Mouse (Mus musculus) c-Kit-positive CD71-positive TER-119-negative erythroid progenitor cells, embryonic 14.5 days (primary cell): Measurements from ENCODE around the gene Chpf.
A peak's percentile ranks its signal among the peaks of the same experiment; 100 is the strongest.

Experiments used
- DNase-seq: peaks from one replicate; pipeline ENCODE4 v3.0.0-alpha.2; 2013; ENCODE audit warnings: low read depth

Chpf gene

DNA sequence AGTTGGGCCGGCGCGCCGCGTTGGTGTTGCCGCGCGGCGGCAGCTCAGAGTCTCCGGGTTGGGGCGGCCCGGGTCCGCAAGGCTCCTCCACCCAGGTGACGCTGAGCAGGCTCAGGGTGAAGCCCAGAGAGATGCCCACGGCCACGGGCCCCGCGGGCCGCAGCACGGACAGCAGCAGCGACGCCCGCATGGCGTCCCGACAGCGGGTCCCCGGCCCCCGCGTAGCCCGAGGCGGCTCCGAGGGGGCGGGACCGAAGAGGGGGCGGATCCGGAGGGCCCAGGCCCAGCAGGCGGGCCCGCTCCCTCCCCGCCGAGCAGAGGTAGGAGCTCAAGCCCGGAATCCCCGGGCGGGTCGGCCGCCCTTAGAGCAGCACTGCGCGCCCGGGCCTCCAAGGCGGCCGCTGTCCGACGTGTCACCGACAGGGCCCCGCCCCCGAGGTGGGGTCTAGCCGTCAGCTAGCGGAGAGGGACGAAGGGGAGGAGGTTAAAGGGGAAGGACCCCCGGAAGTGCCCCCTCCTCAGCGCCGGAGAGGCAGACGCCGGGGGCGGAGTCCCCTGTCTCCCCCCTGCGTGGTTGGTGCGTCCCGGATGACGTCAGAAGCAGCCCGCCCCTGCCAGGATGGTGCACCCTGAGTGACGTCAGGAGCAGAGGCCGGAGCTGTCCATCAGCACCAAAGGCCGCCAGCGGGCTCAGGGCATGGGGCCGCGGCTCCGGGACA is at the start of gene Chpf, which contains the start of gene Tmem198:
Chpf (minus strand) TSS at position 392 of the 719 bp plus-strand sequence.
Tmem198 (plus strand) TSS at position 617 of the 719 bp plus-strand sequence.
- DNase-seq = peak; percentile 88

DNA sequence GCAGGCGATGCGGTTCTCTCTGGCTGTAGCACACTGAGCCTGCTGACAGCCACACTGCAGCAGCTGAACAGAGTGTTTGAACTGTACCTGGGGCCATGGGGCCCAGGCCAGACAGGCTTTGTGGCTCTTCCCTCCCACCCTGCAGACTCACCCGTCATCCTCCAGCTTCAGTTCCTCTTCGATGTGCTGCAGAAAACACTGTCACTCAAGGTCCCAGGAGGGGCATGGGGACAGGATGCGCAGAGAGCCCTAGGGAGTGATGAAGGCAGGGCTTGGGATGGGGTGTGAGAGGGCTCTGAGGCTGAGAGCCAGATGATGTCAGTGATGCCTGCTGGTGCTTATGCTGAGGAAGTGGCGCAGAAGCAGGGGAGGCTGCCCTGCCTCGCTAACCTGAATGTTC is 45.6 kb upstream of the Chpf start:
- no peak for DNase-seq

DNA sequence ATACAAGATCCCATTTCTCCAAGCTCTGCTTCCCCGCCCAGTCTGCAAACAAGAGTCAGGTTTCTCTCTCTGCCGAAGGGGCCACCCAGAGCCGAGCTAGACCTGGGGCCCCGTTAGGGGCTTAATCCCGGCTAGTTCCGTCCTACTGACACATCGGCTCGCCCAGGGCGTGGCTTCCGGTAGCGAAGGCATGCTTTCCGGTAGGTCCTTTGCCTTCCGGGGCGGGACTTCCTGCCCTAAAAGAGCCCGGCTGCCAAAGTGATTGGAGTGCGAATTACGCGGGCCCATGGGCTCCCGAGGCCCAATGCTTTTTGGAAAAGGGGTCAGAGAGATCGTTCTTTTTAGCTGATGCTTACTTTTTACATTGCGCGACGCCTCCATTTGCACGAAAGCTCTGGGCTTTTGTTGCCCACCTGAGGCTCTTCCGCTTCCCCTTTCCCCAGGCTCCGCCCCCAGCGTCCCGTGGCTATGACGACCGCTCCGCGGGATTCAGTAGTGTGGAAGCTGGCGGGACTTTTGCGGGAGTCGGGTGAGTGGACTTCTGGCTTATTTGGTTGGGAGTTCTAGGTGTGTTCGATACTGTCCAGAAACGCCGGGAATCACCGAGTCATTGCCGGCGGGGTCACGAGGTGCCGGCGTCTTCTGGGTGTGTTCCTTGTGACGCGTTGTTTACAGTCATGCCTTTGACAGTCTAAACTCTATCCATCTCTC is 42.4 kb upstream of the Chpf start, which contains the start of gene Stk11ip:
Stk11ip (plus strand) TSS at position 209 of the 711 bp plus-strand sequence.
- peak; percentile 95 for DNase-seq

DNA sequence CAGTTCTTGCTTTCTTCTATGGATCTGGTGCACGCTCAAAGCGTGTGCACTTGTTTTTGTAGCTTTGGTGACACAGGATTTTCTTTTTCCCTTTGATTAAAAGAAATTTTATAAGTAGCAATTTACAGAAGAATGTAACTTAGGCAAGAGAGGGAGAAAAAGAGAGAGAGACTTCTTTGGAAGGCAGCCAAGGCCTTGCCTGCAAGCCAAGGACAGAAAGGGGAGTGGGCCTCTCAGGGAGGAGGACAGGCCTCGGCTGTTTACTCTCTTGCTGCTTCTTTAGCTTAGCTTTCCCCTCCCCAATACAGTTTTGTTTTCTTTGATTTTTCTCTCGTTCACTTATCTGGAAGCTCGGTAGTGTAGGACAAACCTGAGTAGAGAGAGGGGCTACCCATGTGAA is 40.5 kb upstream of the Chpf start:
- DNase-seq = no peak

DNA sequence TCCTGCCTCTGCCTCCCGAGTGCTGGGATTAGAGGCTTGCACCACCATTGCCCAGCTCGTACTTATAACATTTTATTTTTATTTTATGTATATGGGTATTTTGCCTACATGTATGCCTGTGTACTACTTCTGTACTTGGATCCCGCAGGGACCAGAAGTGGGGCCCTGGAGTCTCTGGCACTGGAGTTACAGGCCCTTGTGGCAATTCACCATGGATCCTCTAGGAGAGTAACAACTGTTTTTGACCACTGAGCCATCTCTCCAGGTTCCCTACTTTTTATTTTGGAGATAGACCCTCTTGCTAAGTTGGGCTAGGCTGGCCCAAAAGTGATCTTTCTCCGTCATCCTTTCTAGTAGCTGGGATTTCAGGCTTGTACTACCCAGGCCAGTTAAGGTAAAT is 39.3 kb upstream of the Chpf start:
- no peak for DNase-seq

DNA sequence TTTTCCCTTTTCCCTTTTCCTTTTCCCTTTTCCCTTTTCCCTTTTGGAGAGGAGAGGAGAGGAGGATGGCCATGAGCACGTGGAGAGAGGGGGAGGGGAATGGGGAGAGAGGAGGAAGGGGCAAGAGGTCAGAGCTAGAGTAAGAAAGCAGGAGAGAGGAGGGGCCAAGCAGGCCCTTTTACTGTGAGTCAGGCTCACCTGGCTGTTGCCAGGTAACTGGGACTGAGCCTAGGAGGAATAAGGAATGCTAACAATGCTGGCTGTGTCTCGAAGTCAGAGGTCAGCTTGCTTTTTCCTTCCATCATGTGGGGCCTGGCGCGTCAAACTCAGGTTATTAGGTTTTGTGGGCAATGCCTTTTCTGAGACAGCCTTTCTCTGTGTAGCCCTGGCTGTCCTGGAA is 38.9 kb upstream of the Chpf start:
- no peak for DNase-seq

DNA sequence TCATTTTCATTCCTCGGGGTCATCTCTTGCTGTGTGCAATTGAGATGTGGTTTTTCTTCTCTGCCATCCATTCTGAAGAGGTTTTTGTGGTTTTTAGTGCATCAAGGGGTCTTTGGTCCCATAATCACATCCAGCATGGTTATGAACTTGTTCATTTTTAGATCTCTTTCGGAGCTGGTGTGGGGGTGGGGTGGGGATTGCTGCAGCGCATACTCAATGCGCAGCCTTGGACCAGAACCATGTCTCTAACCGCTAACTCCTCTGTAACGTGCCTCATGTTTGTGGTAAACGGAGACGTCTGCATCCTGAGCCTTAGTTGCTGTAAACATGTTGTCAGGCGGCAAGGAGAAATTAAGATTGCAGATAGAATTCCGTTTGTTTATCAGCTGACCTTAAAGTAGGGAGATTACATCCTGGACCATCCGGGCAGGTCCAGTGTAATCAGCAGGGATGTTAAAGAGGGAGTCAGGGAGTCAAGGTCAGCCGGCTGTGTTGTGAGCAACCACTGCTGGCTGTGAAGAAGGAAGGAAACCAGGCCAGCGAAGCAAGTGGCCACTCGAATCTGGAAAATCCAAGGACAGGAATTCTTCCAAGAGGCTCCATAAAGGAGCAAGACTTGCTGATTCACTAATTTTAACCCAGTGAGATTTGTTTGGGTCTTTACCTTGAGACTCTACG is 37.7 kb upstream of the Chpf start:
- no peak for DNase-seq

DNA sequence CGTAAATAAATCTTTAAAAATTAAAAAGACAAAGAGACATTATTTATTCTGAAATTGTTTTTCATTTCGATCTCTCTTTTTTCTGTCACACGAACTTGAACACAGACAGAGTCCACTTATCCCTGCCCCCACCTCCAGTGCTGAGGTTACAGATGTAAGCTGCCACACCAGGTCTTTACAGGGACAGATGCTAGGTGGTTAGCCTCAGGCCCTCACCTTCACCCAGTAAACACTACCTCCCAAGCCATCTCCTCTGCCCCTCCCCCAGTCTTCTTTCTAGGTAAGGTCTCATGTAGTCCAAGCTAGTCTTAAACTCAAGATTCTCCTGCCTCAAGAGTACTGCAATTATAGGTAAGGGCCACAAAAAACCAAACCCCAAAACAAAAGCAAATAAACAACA is 33.4 kb upstream of the Chpf start:
- DNase-seq = no peak

DNA sequence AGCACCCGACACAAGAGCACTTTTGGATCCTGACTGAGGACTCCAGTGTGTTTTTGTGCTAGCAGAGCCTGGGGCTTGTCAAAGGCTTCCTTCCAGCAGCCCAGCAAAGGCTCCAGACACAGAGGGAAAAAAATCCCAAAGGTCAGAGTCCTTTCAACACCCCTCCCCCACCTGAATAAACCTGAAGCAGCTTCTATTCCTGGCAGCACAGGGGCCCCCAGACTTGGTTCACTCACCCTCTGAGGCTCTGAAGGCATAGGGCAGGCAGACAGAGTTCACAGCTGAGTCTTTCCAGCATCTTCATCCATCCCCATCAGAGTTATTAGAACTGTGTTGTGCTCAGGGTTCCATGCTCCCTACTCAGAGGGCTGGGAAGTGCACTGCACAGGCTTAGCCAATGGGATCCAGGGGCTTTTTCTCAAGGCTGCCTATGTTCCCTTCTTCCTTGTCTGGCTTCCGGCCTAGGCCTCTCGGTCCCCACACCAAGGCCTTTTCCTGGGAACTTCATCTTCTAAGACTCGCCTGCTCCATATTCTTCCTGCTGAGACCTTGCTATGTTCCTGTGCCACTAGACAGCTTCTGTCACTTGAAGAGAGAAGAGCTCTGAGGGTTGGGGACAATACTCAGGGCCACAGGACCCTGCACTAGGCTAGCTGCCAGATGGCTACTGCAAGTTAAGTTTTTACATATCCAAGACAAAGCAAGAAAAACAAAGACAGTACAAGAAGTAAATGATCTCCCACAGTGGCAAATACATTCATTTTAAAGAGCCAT is 32.5 kb upstream of the Chpf start:
- no peak for DNase-seq

DNA sequence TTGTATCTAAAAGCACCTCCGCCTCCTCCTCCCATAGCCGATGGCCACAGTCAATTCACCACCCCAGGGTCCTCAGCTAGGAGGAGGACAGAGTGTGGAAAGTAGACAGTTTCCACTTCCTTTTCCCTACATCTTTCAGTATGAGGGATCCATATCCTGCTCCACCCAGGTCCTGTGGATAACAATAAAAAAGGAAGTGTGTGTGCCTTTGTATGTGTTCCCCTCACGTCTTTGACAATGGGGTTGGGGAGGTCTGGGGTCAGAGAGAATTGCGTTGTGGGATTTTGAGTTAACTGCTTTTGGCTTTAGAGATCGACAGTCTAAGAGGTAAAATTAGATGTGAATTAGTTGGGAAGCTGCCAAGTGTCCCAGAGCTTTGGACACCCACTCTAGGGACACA is 31.0 kb upstream of the Chpf start:
- no peak for DNase-seq

DNA sequence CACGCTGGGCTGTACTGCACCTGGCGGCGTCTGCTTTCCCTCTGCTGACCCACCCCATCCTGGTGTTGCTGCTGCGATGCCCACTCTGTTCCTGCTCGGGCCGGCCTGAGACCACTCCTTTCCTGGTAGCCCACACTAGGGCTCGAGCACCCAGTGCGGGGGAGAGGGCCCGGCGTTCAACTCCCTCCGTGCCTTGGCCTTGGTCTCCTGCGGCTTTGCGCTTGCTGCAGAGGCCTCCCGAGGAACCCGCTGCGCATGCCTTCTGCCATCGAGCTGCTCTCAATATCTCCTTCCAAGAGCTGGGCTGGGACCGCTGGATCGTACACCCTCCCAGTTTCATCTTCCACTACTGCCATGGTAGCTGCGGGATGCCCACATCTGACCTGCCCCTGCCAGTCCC is 30.5 kb upstream of the Chpf start:
- no peak for DNase-seq

DNA sequence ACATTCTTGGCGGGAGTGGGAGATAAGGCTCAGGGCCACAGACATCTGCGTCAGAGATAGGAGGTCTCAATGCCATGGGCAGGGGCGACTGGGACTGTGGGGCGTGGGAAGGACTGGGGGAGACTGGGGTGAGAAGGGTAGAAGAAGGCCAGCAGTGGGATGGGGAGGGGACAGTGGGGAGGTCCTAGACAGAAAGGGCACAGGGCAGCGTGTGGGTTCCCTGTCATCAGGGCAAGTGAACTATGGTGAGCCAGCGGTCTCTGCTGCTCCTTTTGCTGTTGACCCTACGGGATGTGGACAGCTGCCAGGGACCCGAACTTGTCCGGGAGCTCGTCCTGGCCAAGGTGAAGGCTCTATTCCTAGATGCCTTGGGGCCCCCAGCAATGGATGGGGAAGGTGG is 27.9 kb upstream of the Chpf start, which contains the start of gene Inha:
Inha (plus strand) TSS at position 72 of the 400 bp plus-strand sequence.
- no peak for DNase-seq

DNA sequence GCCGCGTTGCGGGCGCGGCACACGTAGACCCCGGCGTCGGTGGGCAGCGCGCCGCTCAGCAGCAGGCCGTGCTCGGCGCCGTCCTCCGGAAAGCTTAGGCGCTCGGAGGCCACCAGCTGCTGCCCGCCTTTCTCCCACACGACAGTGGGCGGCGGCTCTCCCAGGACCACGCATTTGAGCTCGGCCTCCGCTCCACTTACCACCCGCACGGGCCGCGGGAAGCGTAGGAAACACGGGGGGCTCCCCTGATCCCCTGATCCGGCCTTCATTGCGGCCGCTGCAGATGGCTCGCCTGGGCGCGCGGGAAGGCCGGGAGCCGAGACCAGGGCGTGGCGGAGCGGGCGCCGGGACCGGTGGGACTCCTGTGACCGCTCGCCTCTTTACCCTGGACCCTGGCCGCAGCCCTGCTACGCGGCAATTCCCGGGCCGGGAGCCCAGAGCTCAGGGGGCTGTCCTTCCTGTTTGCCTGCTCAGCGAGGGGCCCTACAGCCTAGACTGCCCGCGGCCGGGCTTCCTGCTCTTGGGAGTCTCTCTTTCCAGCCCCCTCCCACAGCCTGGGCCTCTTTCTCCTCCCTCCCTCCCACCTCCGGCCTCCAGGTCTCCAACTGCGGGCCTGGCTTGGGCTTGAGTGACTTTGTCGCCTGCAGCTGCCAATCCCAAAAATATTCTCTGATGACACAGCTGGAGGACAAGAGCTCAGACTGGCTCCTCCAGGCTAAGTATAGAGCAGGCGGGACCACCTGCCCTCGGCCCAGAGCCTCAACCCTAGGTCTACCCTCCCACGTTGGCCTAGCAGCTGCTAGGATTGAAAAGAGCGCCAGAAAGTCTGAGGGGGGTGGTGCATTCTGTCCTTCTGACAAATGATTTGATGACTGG is 27.1 kb upstream of the Chpf start, which contains the start of gene Obsl1:
Obsl1 (minus strand) TSS at position 497 of the 876 bp plus-strand sequence.
- DNase-seq = no peak

DNA sequence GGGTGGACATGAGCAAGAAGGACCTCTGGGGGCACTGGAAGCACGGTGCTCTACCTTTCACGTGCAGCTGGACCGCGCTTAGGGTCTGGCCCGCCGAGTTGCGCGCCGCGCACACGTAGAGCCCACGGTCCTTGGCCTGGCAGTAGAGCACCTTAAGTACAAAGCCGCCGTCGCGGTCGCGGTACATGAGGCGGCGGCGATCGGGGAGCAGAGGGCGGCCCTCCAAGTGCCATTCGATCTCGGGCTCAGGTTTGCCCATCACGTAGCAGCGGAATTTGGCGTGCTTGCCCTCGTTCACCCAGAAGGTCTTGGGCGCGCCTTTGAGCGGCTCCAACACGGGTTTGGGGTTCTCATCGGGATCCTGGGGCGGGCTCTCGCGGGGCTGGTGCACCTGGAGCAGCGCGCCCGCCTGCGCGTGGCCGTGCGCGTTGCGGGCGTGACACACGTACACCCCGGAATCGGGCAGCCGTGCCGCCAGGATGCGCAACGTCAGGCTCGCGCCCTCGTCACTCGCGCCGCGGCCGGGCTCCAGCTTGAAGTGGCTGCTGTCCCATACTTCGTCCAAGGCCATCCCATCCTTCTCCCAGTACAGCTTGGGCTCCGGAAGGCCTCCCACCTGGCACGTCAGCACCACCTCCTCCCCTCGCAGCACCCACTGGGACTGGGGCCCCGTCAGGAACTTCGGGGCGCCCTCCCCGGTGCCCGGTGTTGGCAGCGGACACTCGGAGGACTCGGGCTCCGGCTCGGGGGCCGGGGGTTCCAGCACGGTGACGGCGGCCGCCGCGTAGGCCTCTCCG is 26.2 kb upstream of the Chpf start:
- no peak for DNase-seq

DNA sequence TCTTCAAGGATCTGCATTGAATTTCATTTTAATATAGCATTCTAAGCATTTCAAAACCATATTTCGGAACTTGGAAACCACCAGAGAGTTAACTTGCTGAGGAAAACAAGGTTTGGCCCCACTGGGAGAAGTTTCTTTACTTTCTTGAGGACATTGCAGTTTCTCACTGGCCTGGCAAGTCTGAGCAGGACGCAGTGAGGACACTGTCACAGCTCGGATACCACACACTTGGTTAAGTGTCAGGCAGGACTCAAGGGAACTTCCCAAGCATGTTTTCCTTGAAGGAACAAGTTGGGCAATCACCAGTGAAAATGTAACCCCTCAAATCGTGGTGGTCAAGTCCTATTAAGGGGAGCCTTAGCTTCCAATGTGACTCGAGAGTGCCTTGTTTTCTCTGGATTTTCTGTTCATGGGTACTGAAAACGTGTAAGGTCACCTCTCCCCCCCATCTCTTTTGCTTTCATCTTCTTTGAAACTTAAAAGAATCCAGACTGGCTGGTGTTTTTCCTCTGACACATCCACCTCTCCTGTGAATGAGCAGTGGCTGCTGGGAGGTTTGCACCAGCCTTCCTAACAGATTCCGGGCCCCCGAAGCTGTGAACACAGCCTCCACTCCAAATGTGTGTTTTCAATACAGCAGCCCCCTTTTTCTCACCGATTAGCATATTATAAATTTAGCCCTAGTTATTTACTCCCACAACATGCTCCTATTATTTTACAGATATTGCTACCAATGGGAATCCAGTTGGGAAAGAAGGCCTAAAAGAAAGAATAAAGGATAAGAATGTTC is 25.3 kb upstream of the Chpf start:
- no peak for DNase-seq

DNA sequence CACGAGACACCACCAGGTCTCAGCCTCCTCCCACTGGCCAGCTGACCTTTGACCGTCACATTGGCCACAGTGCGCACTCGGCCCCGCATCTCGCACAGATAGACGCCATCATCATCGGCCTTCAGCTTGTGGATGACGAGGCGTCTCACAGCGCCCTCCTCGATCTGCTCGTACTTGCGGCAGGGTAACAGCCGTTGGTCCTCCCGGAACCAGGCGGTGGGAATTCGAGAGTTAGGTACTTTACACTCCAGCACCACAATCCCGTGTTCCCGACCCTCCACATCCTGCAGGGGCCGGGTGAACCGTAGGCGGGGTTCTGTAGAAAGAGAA is 24.5 kb upstream of the Chpf start:
- DNase-seq = no peak

DNA sequence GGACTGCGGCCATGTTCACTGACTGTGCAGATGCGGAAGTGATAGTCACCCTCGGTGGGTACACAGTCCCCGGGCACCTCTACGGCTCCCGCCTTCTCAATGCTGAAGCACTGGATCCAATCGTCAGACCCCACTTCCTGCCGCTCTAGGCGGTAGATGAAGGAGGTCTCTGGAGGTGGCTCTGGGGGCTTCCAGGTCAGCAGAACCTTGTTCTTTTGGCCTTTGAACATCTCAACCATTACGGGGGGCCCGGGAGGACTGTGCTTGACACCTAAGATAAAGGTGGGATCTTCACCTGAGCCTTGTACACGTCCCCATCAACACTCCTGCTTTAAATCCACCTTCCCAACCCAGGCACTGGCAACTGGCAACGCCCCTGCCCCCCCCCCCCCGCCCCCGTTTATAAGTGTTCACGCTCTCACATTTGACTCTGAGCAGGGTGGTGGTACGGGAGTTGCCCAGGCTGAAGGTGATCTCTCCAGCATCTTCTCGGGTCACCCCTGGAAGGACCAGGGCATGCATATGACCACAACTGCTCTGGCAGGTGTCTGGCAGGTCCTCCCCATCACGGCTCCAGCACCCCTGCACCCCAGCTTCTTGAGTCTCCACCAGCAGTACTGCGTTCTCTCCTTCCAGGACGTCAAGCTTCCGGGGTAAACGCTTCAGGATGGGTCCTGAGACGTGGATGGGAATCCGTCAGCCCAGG is 24.0 kb upstream of the Chpf start:
- DNase-seq = no peak

DNA sequence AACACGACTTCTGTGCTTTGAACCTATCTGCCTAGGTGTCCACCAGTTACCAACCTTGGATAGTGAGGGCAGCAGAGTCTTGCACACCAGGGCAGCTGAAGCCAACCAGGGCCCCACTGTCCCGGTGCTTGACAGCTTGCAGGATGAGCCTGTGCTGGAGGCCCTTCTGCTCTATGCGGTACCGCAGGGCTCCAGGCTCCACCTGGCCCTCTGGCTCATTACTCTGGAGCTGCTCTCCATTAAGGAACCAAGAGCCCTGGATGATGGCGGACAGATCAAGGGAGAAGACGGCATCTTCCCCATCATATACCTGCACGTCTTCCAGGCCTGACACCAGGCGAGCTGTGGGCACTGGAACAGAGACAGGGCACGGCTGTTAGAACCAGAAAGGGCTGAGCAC is 22.8 kb upstream of the Chpf start:
- DNase-seq = no peak

DNA sequence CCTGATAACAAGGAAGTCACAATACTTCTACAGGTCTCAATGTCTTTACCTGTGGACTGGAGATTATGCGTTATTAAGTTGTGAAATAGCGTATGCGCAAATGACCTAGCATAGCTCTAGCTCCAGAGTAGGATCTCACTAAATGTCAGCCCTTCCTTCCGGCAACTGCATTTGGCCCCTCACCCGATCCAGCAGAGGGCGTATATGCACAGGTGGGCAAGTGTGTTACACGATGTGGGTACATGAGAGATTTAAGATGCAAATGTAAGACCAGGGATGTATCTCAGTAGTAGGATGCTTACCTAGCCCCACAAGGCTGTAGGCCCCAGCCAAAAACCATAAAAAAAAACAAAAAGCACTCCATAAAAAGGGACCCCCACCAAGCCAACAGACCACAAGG is 20.3 kb upstream of the Chpf start:
- no peak for DNase-seq
